Mouse (Mus musculus) neural tube, embryonic 11.5 days (tissue): ENCODE measurements around the gene Cd5. TPM values are rescaled to one million over a fixed set of nuclear protein-coding genes. Genes with fewer than 3 reads are reported as not detected.

Experiments used
- ATAC-seq: fragments of 200-750 bp; cut with Nextera tagmentation; 2 replicates; pipeline ENCODE4 v1.8.0; 2017; ENCODE audit warnings: moderate number of reproducible peaks, mild to moderate bottlenecking, moderate TSS enrichment, moderate library complexity; ENCODE audit not compliant: insufficient read depth, low FRiP score, low TSS enrichment
- DNase-seq: peaks from one replicate; pipeline ENCODE4 v3.0.0-alpha.2; 2015; ENCODE audit warnings: low spot score
- H3K27ac ChIP-seq: fragments of 300-500 bp; sonication (generic); 2 replicates; pipeline ENCODE4 v1.5.1; 2014; ENCODE audit warnings: low read depth, mild to moderate bottlenecking, low read length
- H3K27me3 ChIP-seq: fragments of 300-500 bp; sonication (generic); 2 replicates; pipeline ENCODE4 v1.6.1; 2014; ENCODE audit warnings: mild to moderate bottlenecking, low read length, mixed read lengths; ENCODE audit not compliant: control insufficient read depth, insufficient read depth
- H3K36me3 ChIP-seq: fragments of 300-500 bp; sonication (generic); 2 replicates; pipeline ENCODE4 v1.6.1; 2014; ENCODE audit warnings: mild to moderate bottlenecking, low read length, moderate library complexity, mixed read lengths; ENCODE audit not compliant: control insufficient read depth, insufficient read depth
- H3K4me1 ChIP-seq: fragments of 300-500 bp; sonication (generic); 2 replicates; pipeline ENCODE4 v1.6.1; 2014; ENCODE audit warnings: low read length, mixed read lengths; ENCODE audit not compliant: control insufficient read depth, insufficient read depth
- H3K4me2 ChIP-seq: fragments of 300-500 bp; sonication (generic); 2 replicates; pipeline ENCODE4 v1.6.1; 2014; ENCODE audit warnings: low read depth, mild to moderate bottlenecking, moderate library complexity
- H3K4me3 ChIP-seq: fragments of 300-500 bp; sonication (generic); 2 replicates; pipeline ENCODE4 v1.5.1; 2014; ENCODE audit warnings: low read depth, low read length
- H3K9ac ChIP-seq: fragments of 300-500 bp; sonication (generic); 2 replicates; pipeline ENCODE4 v1.6.1; 2014; ENCODE audit warnings: mild to moderate bottlenecking, low read length
- H3K9me3 ChIP-seq: fragments of 300-500 bp; sonication (generic); 2 replicates; pipeline ENCODE4 v1.6.1; 2016; ENCODE audit warnings: low read length; ENCODE audit not compliant: control insufficient read depth
- WGBS: fragments of 180-500 bp; shearing (Covaris S2); extraction: QIAGEN DNeasy Blood & Tissue Kit; methylation state at CpG from one replicate; pipeline ENCODE4 v1.1.7; 2014; 5-methylcytosine and 5-hydroxymethylcytosine counted together
- polyA plus RNA-seq: library from polyadenylated mRNA; unstranded; fragments of >200 nt; fragmentation: Nextera tagmentation; extraction: Ambion mirVana; gene quantifications from 2 replicates; pipeline ENCODE4 v1.2.1, GENCODE M21; 2014

The Cd5 gene
- polyA plus RNA-seq, 1 experiment from 2014 or later, result 0.24 TPM

DNA sequence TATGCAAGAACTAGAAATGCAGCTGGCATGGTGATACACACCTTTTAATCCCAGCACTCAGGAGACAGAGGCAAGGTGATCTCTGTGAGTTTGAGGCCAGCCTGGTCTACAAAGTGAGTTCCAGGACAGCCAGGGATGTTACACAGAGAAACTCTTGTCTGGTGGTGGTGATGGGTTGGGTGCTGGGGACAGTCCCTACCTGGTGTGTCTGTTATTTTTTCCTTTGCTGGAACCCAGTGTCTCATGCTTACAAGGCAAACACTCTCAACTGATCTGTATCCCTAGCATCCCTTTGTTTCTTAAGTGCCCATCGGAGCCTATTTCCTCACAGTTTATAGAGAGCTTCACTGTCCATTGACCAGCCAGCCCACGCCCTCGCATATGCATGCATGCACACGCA lies 1.1 kb upstream of the Cd5 start:
- Histone ChIP-seq H3K27me3 (no peaks in the 10 kb centered on the region), H3K36me3 (no peaks in the 10 kb centered on the region), H3K4me1 (no peaks in the 10 kb centered on the region), H3K4me2 (no peak overlapping the region), H3K9ac (no peak overlapping the region), H3K9me3 (no peaks in the 10 kb centered on the region), H3K4me3 (no peak overlapping the region), H3K27ac (no peak overlapping the region)
- ATAC-seq (no peak), DNase-seq (no peak)
- 97% methylated on average over 4 of the region's 4 CpGs for WGBS

GRCm38 (mm10) chr19:10738038-10738437 lies 764 bp downstream of the Cd5 start:
- H3K4me1 ChIP-seq, result no peaks in the 10 kb centered on the region
- no peak overlapping the region for H3K27ac ChIP-seq
- no peak overlapping the region for H3K9ac ChIP-seq
- ATAC-seq (no peak), DNase-seq (no peak)
- H3K9me3 ChIP-seq, result no peaks in the 10 kb centered on the region
- 91% methylated on average over 6 of the region's 6 CpGs for WGBS
- no peak overlapping the region for H3K4me3 ChIP-seq
- H3K36me3 ChIP-seq, result no peaks in the 10 kb centered on the region
- H3K27me3 ChIP-seq, result no peaks in the 10 kb centered on the region
- no peak overlapping the region for H3K4me2 ChIP-seq

GRCm38 (mm10) chr19:10735861-10736260 lies 2.9 kb downstream of the Cd5 start:
- H3K9ac ChIP-seq, result no peak overlapping the region
- DNase-seq, result no peak
- no peak overlapping the region for H3K27ac ChIP-seq
- 93% methylated on average over 7 of the region's 7 CpGs for WGBS
- no peaks in the 10 kb centered on the region for H3K9me3 ChIP-seq
- H3K4me3 ChIP-seq, result no peak overlapping the region
- ATAC-seq, result no peak
- H3K27me3 ChIP-seq, result no peaks in the 10 kb centered on the region
- H3K4me2 ChIP-seq, result no peak overlapping the region
- no peaks in the 10 kb centered on the region for H3K36me3 ChIP-seq
- H3K4me1 ChIP-seq, result no peaks in the 10 kb centered on the region

GRCm38 (mm10) chr19:10735061-10735460 lies 3.7 kb downstream of the Cd5 start:
- Histone ChIP-seq H3K9ac (no peak overlapping the region), H3K4me1 (no peaks in the 10 kb centered on the region), H3K27ac (no peak overlapping the region), H3K4me3 (no peak overlapping the region), H3K36me3 (no peaks in the 10 kb centered on the region), H3K9me3 (no peaks in the 10 kb centered on the region), H3K4me2 (no peak overlapping the region), H3K27me3 (no peaks in the 10 kb centered on the region)
- 87% methylated on average over 3 of the region's 3 CpGs for WGBS
- DNase-seq (no peak), ATAC-seq (no peak)

- WGBS, result 86% methylated on average over 7 of the region's 7 CpGs
- Histone ChIP-seq H3K36me3 (no peaks in the 10 kb centered on the region), H3K27ac (no peak overlapping the region), H3K27me3 (no peaks in the 10 kb centered on the region), H3K9ac (no peak overlapping the region), H3K4me1 (no peaks in the 10 kb centered on the region), H3K4me3 (no peak overlapping the region), H3K9me3 (no peaks in the 10 kb centered on the region), H3K4me2 (no peak overlapping the region)
- DNase-seq (no peak), ATAC-seq (no peak)
Observed at GRCm38 (mm10) chr19:10734554-10734953, 4.2 kb downstream of the Cd5 start.

- H3K9ac ChIP-seq, result no peak overlapping the region
- WGBS, result 87% methylated on average over 10 of the region's 10 CpGs
- H3K4me1 ChIP-seq, result no peaks in the 10 kb centered on the region
- no peaks in the 10 kb centered on the region for H3K27me3 ChIP-seq
- no peaks in the 10 kb centered on the region for H3K36me3 ChIP-seq
- DNase-seq, result no peak
- H3K4me3 ChIP-seq, result no peak overlapping the region
- H3K27ac ChIP-seq, result no peak overlapping the region
- no peaks in the 10 kb centered on the region for H3K9me3 ChIP-seq
- no peak overlapping the region for H3K4me2 ChIP-seq
- no peak for ATAC-seq
Observed at GRCm38 (mm10) chr19:10733501-10734127, 5.2 kb downstream of the Cd5 start.

DNA sequence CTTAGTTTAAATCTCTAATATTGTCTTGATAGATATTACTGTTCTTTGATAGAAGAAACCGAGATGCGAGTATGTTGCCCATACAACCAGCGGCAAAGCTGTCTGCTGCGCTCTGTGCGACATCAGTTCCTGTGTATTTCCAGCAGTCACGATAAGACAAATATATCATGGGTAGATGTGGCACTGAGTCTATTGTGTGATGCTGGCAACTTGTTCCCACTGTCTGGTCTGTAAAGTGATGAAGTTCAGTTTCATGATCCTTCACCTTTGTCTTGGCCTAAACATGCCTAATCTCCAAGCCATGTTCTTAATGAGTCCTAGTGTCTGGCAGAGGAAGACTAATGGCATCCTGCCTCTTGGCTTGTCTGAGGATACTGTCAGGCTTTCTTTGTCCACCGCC lies 6.1 kb downstream of the Cd5 start:
- Histone ChIP-seq H3K9me3 (no peaks in the 10 kb centered on the region), H3K36me3 (no peaks in the 10 kb centered on the region), H3K27ac (no peak overlapping the region), H3K27me3 (no peaks in the 10 kb centered on the region), H3K4me2 (no peak overlapping the region), H3K4me1 (no peaks in the 10 kb centered on the region), H3K9ac (no peak overlapping the region), H3K4me3 (no peak overlapping the region)
- ATAC-seq (no peak), DNase-seq (no peak)
- 94% methylated on average over 7 of the region's 7 CpGs for WGBS

- Histone ChIP-seq H3K4me3 (no peak overlapping the region), H3K4me2 (no peak overlapping the region), H3K4me1 (no peaks in the 10 kb centered on the region), H3K27me3 (no peaks in the 10 kb centered on the region), H3K36me3 (no peaks in the 10 kb centered on the region), H3K9ac (no peak overlapping the region), H3K27ac (no peak overlapping the region), H3K9me3 (no peaks in the 10 kb centered on the region)
- 89% methylated on average over 7 of the region's 7 CpGs for WGBS
- ATAC-seq (no peak), DNase-seq (no peak)
Observed at GRCm38 (mm10) chr19:10731975-10732374, 6.8 kb downstream of the Cd5 start.

DNA sequence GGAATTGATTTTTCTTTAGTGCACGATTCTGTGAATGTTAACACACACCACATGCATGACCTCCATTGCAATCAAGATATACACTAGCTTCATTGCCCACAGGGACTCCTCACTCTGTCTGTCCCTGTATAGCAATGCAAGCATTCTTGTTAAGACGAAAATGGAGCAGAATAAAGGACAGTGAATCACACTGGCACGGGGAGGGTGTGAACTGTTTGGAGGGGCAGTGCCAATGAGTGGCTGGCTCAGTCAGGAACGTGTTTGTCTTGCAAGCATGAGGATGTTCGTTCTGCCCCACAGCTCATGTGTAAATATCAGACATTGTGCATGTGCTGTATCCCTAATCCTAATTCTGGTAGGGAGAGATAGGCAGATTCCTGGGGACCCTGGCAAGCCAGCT lies 8.3 kb downstream of the Cd5 start:
- Histone ChIP-seq H3K4me1 (no peaks in the 10 kb centered on the region), H3K9me3 (no peaks in the 10 kb centered on the region), H3K27ac (no peak overlapping the region), H3K9ac (no peak overlapping the region), H3K36me3 (no peaks in the 10 kb centered on the region), H3K4me2 (no peak overlapping the region), H3K27me3 (no peaks in the 10 kb centered on the region), H3K4me3 (no peak overlapping the region)
- DNase-seq (peak; percentile 7), ATAC-seq (no peak)
- 84% methylated on average over 5 of the region's 5 CpGs for WGBS
